Mouse (Mus musculus): ENCODE measurements around the gene Ybx2.
"Not testable (repeated sequence)": the region's sequence is repeated elsewhere in the genome, so short reads cannot be mapped to it uniquely, and the experiment has no call there.

The Ybx2 gene

GRCm38 (mm10) chr11:69934681-69935080 is 915 bp upstream of the Ybx2 start:
- no peak for DNase-seq (ENCODE audit: low spot score in 2 of 2)

GRCm38 (mm10) chr11:69936156-69936555 is 560 bp downstream of the Ybx2 start:
- no peak for DNase-seq (ENCODE audit: low spot score in 2 of 2)

GRCm38 (mm10) chr11:69936714-69937347 is 1.2 kb downstream of the Ybx2 start:
- DNase-seq (ENCODE audit: low spot score in 2 of 2) = no peak

- no peak for DNase-seq (ENCODE audit: low spot score in 2 of 2)
Measured at GRCm38 (mm10) chr11:69937385-69937784, 1.8 kb downstream of the Ybx2 start.

GRCm38 (mm10) chr11:69937834-69938233 is 2.2 kb downstream of the Ybx2 start:
- DNase-seq (ENCODE audit: low spot score in 2 of 2) = no peak

DNA sequence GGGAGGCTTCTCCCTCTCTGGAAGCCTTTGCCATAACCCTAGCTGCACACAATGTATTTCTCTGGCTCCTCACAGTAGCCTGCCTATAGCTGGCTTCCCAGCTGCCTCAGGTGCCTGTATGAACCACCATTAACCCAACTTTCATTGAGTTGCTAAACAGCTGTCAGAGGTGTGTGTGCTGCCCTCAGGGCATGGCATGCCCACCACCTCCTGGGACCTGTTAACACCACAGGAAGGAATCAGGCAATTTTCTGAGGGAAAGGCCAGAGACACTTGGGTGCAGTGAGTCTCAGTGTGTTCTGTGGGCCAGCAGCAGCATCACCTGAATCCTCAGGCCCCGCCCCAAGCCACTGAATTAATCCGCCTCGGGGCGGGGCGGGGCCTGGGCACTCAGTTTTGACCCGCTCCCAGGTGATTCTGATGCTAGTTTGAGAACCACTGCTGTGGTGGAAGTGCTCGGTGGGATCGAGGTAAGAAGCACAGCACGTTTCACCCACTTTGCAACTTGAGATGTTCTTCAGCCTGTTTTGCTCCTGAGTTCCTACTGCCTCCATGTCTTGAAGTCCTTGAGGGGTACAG is 2.9 kb downstream of the Ybx2 start:
- no peak for DNase-seq (ENCODE audit: low spot score in 2 of 2)

GRCm38 (mm10) chr11:69939181-69939580 is 3.6 kb downstream of the Ybx2 start:
- no peak for DNase-seq (ENCODE audit: low spot score in 2 of 2)

DNA sequence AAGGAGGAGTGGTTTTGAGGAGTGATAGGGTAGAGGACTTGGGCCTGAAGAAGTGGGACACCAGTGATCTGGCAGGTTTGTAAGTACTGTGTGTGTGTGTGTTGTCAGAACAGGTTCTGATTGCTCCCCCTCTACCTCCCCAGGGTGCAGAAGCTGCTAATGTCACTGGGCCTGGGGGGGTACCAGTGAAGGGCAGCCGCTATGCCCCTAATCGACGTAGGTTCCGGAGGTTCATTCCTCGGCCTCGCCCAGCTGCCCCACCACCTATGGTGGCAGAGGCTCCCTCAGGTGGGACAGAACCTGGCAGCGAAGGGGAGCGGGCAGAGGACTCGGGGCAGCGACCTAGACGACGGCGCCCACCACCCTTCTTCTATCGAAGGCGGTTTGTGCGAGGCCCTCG is 4.1 kb downstream of the Ybx2 start:
- no peak for DNase-seq (ENCODE audit: low spot score in 2 of 2)

DNA sequence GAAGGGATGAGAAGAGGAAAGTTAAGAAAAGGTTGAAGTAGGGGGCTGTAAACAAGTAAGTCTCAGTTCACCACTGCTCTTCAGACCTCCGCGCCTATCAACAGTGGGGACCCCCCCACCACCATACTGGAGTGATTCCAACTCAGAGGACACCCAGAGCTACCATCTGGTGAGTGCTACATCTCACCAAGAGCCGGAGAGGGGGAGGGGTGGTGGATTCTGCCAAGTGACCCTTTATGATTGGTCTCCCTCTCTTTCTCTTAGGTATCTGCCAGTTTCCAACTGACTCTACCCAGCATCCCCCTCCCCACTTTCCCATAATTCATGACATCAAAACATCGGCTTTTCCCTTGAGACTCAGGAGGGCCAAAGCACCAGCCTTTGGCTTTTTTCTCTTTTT is 5.4 kb downstream of the Ybx2 start:
- DNase-seq (ENCODE audit: low spot score in 2 of 2) = no peak

DNA sequence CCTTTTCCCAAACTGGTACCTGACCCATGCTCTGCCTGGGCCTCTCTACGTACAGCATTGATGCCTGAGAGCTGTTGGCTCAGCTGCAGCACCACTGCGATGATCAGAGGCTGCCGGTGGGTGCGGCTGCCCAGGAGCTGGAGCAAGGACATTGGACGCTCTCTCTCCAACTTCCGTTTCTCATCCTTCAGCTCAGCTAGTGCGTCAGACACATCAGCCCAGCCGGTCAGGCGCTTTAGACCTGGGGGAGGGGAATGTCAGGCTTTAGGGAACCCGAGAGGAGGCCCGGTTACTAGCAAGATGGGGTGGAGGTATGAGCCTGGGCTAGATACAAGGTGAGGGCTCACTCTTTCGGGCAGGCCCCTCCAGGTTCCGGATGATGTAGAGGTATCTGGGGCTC is 9.6 kb downstream of the Ybx2 start:
- no peak for DNase-seq (ENCODE audit: low spot score in 2 of 2)

DNA sequence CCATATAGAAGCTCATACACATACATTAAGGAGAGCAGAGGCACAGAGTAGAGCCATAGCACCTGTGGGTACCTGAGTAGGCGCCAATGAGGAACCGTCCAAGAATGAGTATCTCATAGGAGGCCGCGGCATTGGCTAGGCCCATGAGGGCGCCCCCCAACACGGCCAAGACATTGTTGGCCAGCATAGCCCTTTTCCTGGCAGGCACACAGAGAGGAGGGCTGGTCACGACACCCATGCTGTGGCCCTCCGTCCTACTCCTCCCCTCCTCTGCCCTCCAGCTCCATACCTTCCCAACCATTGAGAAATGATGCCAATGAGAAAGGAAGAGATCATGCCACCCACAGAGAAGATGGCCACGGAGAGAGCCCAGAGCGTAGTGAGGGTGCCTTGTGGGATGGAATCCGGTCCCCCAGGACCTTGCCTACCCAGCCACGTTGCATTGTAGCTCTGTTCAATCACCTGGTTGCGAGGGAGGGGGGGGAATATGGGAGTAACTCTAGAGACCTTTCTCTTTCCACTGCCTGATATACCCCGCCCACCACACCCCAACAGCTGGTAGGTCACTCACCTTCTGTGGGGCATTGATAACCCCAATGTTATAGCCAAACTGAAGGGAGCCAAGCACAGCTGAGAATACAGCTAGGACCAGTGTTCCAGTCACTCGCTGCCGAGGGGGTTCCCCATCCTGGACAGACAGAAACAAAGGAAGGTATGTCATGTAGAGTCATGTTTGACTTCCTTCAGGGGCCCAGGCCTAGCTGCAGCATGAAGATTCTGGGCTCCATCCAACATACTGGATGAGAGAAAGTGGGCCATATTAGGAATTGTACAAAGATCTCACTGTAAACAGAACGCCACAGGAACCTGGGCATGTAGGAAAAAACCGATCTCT is 10.6 kb downstream of the Ybx2 start:
- no peak for DNase-seq (ENCODE audit: low spot score in 2 of 2)

GRCm38 (mm10) chr11:69947337-69948065 is 11.9 kb downstream of the Ybx2 start:
- no peak for DNase-seq (ENCODE audit: low spot score in 2 of 2)

- DNase-seq (ENCODE audit: low spot score in 2 of 2) = peak; percentile 91 to 95
Measured at GRCm38 (mm10) chr11:69948066-69948762, 12.6 kb downstream of the Ybx2 start, which contains the start of gene Slc2a4. TSS of gene Slc2a4 (minus strand) at chr11:69948188.

GRCm38 (mm10) chr11:69948763-69949150 is 13.2 kb downstream of the Ybx2 start:
- peak; percentile 74 to 90 for DNase-seq (ENCODE audit: low spot score in 2 of 2)

GRCm38 (mm10) chr11:69950807-69951459 is 15.3 kb downstream of the Ybx2 start:
- peak in 1 of 2 experiments; percentile 47 for DNase-seq (ENCODE audit: low spot score in 2 of 2)

DNA sequence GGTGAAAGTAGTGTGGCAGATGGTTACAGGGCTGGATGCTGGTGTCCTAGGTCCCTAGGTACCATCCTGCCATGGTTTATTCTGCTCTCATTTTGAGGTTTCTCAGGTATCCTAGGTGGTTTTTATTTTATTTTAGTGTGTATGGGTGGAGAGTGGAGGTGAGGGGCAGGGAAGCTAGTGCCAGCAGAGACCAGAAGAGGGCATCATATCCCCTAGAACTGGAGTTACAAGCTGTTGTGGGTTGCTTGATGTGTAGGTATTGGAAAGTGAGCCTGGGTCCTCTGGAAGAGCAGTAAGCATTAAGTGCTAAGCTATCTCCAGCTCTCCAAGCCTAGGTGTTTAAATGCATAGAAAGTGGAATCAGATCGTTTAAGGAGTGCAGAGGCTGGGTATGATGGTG is 16.7 kb downstream of the Ybx2 start:
- DNase-seq (ENCODE audit: low spot score in 2 of 2) = no peak

- no peak for DNase-seq (ENCODE audit: low spot score in 2 of 2)
Measured at GRCm38 (mm10) chr11:69953267-69953915, 17.8 kb downstream of the Ybx2 start.

- not testable (repeated sequence) for DNase-seq (ENCODE audit: low spot score in 2 of 2)
Measured at GRCm38 (mm10) chr11:69955618-69956017, 20.0 kb downstream of the Ybx2 start.

DNA sequence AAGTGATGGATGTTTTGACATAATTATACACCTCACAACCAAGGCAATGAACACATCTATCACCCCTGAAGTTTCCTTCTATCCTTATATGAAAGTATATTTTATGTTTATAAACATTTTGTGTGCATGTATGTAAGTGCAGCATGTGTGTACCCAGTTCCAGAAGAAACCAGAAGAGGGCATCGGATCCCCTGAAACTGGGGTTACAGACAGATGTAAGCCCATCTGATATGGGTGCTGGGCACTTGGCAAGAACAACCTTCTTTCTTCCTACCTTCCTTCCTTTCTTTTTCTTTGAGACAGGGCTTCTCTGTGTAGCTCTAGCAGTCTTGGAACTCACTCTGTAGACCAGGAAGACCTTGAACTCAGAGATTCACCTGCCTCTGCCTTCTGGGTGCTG is 20.6 kb downstream of the Ybx2 start:
- no peak for DNase-seq (ENCODE audit: low spot score in 2 of 2)

GRCm38 (mm10) chr11:69960616-69961015 is 25.0 kb downstream of the Ybx2 start:
- no peak for DNase-seq (ENCODE audit: low spot score in 2 of 2)

Data from thymus, postnatal 10 days (tissue).